Mouse (Mus musculus) layer of hippocampus, adult 2 months (tissue): ENCODE measurements at regions not wholly inside any gene's neighbourhood (a gene's known extent, or its start where the extent isn't known, plus 50 kb on each side); places are given as distances from the start of the nearest gene placed in this dataset.
A peak's percentile ranks its signal among the peaks of the same experiment; 100 is the strongest.

ENCODE experiments used
- DNase-seq, 2 experiments: peaks; one replicate each; pipeline ENCODE4 v3.0.0; 2022; ENCODE audit warnings: low spot score in 2 of 2
- H3K27ac ChIP-seq: fragments of 200-600 bp; 2 replicates; pipeline ENCODE4 v1.8.1; 2022
- H3K4me3 ChIP-seq: fragments of 200-600 bp; 2 replicates; pipeline ENCODE4 v1.8.1; 2022; ENCODE audit warnings: mild to moderate bottlenecking
- CTCF ChIP-seq: fragments of 200-600 bp; conservative IDR thresholded peaks from 2 replicates; pipeline ENCODE4 v1.8.1; 2022; ENCODE audit warnings: antibody characterized with exemption, mild to moderate bottlenecking, moderate library complexity

DNA sequence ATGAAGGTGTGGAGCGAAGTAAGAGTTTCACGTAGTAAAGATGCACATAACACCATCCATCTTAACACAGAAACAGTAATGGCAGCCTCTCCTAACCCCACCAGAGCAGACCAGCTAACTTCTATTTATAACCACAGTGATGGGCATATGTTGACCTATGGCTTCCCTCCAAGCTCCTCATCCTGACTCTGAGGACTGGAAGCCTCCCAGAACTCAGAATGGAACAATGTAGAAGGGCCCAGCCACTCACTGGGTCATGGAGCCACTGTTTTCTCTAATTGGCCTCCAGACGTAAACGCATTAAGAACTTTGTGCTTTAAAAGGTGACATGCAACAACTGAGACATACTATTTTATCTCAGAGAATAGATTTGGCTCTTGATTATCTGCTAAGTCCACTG lies 77.0 kb downstream of the Irs2 start:
- TF ChIP-seq CTCF = no peak
- no peak overlapping the region for H3K4me3 ChIP-seq
- DNase-seq = no peak
- no peak overlapping the region for H3K27ac ChIP-seq

DNA sequence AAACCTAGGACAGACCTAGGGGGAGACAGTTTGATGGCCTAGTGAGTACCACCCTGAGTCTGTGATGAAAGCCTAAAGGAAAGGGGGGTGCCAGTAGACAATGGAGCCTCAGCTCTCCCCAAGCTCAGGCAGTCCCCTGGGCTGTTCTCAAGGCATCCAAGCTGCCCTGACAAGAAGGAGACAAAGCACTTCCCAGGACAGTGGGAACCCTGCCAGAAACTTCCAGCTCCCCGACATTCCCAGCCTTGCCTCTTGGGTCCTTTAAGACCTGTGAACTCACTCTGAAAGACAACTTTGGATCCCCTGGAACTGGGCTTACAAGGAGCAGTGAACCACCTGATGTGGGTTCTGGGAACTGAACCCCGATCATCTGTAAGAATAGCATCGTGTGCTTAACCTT lies 79.4 kb downstream of the Irs2 start:
- Histone ChIP-seq H3K4me3 (no peak overlapping the region), H3K27ac (peak overlapping the region; percentile 18; the same call in 1 of the 2 replicates)
- TF ChIP-seq CTCF = no peak
- DNase-seq = no peak

DNA sequence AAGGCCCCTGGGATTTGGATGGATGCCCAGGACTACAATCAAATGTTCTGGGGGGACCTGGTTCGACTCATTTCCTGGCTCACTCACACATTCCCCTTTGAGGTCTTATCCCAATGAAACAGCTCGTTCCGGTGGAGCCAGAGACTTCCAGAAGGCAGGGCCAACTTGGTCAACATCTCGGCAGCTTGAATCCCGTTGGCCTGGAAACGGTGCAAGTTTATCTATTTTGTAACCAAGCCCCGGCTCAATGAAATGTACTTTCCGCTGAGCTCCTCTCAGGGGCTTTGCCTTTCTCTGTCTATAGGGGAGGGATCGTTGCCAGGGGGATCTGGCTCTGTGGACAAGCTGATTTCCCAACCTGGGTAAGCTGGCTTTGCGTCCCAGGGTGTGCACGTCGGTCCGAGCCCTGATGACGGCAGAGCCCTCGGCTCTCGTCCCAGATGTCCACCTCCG lies 79.9 kb downstream of the Irs2 start:
- Histone ChIP-seq H3K4me3 (no peak overlapping the region), H3K27ac (peak overlapping the region; percentile 18; the same call in 1 of the 2 replicates)
- no peak for DNase-seq
- TF ChIP-seq CTCF = no peak

DNA sequence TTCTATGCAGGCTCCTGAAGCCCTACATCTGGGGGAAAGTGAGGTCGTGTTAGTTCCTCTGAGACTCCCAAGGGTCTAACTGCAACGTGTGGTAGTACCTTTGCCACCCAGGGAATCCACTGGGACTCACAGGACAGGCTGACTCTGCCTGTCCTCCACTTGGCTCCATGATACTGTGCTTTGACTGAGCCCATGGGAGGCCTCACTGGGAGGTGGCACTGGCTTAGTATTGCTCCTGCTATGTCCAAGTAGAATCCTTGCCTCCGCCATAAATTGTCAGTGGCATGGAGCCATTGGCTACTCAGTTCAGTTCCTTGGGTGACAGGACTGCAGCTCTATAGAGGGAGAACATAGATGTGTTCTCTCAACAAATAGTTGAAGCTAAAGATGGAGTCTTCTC lies 81.1 kb downstream of the Irs2 start:
- H3K4me3 ChIP-seq = no peak overlapping the region
- TF ChIP-seq CTCF = no peak
- DNase-seq = no peak
- no peak overlapping the region for H3K27ac ChIP-seq

DNA sequence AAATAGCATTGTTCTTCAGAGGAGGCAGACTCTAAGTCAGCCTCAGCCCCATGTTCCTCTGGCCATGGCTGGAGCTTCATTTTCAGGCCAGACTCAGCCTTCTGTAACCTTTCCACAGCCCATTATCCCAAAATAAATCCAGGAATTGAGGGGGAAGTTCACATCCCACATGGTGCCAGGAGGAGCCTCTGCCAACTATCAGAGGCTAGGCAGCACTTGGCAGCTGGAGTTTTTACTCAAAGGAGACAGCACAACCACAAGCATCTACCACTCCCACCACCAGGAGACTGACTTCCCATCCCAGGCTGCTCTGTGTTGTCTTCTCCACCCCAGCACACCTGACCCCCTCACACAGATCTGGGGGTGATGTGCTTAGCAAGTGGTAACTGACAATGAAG lies 81.7 kb downstream of the Irs2 start:
- Histone ChIP-seq H3K4me3 (no peak overlapping the region), H3K27ac (0 out of 2 replicates have a peak overlapping the region, but pooled peaks have one; percentile 5)
- no peak for DNase-seq
- peak; percentile 33 for TF ChIP-seq CTCF

DNA sequence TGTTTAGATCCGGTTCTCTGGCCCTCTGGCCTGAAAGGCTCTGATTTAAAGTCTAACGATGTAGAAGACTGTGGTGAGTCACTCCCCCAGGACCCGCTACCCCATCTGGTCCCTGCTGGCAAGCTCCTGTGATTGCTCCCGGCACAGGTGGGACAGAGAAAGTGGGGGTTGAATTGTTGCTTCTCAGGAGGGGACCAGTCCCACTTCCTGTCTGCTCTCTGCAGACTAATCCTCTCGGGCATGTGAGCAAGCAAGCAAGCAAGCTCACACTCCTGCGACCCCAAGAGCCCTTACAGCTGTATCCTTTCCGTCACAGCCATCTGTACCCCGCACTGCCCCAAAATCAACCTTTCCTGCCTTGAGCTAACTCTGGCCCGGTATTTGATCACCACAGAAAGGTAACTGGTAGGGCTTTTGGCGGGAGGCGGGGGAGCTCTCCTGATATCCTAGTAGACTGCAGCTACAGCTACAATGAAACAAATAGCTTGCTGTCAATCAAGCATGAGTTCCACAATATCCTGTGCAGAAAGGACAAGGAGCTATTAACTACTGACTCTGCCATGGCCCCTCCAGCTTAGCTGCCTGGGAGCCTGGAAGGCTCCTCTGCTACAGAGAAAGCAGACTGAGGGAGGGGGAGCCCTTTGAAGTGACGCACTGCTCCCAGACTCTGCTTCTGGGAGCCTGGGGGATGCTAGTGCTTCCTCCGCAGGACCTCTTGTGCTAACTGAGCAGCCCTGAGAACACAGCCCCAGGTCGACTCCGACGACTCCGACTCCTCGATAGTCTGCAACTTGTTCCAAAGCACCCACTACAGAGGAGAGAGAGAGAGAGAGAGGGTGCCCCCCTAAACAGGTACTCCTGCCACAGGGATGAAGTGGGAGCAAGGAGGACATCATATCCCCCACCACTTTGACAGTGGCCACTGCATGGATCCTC lies 82.4 kb downstream of the Irs2 start:
- peak overlapping the region; percentile 23; the same call in 1 of the 2 replicates for H3K27ac ChIP-seq
- no peak for TF ChIP-seq CTCF

DNA sequence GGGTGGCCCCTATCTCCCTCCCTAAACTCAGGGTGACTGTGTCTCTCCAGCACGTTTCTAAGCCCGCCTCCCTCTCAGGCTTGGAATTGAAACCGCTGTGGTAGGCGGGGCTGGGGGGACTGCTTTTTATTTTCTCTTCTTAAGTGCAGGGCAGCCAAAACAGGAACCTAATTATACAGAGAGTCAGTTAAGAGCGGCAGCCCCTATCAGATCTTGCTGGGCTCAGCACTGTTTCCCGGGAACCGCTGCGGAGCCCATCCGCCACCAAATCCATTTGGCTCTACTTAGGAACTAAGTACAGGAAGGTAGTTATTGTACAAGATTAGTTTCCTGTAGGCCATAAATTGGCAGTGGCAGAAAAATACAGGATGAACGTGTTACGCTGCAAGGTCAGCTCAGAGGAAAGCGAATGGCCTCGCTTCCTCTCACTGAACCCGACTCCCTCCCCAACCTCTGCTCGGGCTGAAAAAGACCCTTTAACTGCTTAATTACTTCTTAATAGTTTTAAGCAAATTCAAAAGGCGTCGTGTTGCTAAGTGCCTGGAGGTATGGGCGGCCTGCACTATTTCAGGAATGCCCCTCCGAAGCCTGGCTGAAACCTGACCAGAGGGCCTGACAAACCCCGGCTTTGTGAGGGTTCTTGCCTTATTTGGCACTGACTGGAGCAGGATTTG lies 83.6 kb downstream of the Irs2 start:
- TF ChIP-seq CTCF = no peak
- peak overlapping the region; percentile 3; the same call in 1 of the 2 replicates for H3K4me3 ChIP-seq
- peak overlapping the region; percentile 65 for H3K27ac ChIP-seq
- DNase-seq = no peak

More for the DNA sequence above, 82.4 kb downstream of the Irs2 start:
- DNase-seq = no peak
- no peak overlapping the region for H3K4me3 ChIP-seq

DNA sequence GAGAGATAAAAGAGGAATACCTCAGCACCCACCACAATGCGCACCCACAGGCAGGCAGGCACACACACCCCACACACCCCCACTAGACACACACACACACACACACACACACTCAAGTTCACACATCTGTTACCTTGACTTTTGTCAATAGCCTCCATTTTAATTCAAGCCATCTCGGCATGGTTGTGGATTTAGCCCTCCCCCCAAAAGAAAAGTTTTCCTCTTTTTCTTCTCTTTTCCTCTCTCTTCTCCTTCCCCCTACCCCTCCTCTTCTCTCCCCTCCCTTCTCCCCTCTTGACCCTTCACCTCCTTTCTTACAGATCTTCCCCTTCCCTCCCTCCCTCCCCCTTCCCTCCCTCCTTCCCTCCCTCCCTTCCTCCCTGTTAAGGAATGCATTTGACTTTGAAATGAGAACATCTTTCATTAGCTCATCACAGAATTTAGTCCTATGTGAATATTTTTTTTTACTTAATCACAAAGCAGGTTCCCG lies 84.2 kb downstream of the Irs2 start:
- DNase-seq = no peak
- no peak overlapping the region for H3K27ac ChIP-seq
- no peak for TF ChIP-seq CTCF
- no peak overlapping the region for H3K4me3 ChIP-seq

DNA sequence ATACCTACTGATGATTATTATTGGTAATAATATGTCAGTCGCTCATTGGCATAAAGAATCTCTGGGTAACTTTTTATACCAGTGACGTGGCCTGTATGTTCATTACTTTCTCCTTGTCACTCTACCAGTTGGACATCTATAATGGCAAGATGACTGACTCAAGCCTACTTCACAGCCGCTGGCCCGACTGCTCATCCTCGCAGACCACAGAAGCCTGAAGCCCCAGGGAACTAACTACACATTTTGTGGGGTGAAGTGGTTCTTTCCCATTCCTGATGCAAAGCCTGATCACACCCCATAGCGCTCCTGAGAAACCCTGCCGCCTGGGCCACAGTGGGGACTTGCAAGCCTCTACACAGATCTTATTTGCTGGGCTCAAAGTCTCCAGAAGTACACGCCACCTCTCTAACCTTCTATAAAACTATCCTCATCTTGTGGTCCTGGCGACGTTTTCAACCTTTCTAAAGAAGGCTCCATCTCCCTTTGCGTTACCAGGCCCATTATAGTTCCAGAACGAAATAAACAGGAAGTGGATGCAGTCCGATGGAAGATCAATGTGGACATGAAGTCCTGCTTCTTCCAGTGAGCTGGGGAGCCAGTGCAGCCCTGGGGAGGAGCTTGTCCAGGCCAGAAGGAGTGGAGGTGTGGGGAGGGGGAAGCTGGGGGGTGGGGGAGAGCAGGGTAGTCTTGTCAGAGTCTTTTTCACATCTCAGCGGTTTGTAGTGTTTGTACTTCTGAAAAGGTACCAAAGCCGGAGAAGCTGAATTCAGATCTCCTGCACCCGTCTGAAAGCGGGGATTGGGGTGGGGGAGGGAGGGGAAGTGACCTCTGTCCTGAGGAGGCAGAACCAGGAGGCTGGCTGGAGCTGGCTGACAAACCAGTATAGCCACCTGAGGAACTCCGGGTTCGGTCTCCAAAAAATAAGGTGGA lies 84.9 kb downstream of the Irs2 start:
- Histone ChIP-seq H3K4me3 (no peak overlapping the region), H3K27ac (0 out of 2 replicates have a peak overlapping the region, but pooled peaks have one; percentile 67)
- no peak for DNase-seq
- TF ChIP-seq CTCF = no peak

DNA sequence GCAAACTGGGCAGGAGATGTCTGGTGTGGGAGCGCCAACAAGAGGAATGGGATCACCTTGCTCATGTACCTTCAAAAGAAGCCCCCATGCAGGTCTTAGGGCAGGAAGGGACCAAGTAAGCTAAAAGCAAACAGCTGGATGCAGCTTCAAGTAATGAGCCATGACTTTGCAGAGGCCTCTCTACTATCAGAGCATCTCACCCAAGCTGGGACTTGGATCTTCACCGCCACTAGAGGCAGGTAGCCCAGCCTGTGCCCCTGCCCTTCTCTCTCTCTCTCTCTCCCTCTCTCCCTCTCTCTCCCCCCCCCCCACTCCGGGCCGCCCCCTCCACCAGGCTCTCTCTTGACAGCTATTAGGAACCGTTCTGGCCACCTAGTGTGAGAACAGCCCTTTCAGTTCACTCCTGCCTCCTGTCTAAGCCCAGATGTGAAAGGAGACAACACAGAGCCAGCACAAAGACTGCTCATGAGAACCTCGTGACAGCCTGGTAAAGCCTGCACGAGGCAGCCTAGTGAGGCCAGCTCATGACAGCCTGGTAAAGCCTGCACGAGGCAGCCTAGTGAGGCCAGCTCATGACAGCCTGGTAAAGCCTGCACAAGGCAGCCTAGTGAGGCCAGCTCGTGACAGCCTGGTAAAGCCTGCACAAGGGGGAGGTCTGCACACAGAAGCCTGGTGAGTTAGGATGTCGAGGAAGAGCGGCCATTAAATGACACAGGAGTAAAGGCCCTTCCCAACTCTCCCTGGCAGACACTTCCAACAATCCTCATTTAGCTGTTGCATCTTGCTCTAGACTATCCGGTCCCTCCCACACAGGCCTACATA lies 85.8 kb downstream of the Irs2 start:
- Histone ChIP-seq H3K4me3 (no peak overlapping the region), H3K27ac (peak overlapping the region; percentile 67)

DNA sequence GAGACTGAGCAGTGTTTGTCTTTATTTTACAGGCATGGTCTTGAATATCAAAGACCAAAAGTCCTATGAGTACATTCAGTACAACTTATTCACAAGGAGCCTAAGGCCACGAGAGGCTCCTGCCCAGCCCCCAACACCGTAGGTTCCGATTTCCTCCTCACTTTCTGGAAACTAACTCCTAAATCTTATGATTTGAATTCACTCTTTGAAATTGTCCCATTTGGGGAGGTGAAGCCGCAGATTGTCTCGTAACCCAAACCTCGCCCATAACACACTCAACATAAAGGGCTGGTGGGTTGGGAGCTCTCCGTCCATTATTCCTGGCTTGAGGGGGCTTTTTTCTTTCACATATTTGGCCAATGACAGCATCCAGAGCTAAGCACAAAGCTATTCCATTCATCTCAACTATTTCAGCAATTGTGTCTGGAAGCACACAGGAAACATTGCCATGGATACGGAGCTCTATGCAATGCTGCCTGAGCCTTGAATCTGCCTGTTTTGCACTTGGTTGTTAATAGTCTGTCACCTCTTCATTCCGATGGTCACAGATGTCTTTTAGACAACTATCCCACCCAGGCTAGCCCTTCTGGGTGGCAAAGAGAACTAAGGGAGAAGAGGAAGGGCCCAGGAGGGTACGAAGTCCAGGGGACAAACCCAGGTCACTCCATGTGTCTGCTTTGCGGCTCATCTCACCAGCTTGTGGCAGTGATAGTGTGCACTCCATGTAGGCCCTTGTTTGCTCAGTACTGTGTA lies 86.6 kb downstream of the Irs2 start:
- no peak for TF ChIP-seq CTCF
- no peak for DNase-seq

More for the DNA sequence above, 85.8 kb downstream of the Irs2 start:
- no peak for DNase-seq
- no peak for TF ChIP-seq CTCF

More for the DNA sequence above, 86.6 kb downstream of the Irs2 start:
- peak overlapping the region; percentile 67 for H3K27ac ChIP-seq
- no peak overlapping the region for H3K4me3 ChIP-seq
